Mouse (Mus musculus) 416B (cell line): ENCODE results near the gene Flrt1.
"Not testable (repeated sequence)": the region's sequence is repeated elsewhere in the genome, so short reads cannot be mapped to it uniquely, and the experiment has no call there.

Experiments
- DNase-seq: peaks from one replicate; pipeline ENCODE4 v3.0.0; 2011; ENCODE audit warnings: low read depth

Flrt1 gene

GRCm38 (mm10) chr19:7102039-7102438, 3.5 kb downstream of the Flrt1 start:
- no peak for DNase-seq

- DNase-seq: no peak
These were observed 5.8 kb downstream of the Flrt1 start for GRCm38 (mm10) chr19:7099620-7100155.

- DNase-seq: no peak
These were observed 12.8 kb downstream of the Flrt1 start for GRCm38 (mm10) chr19:7092756-7093155.

GRCm38 (mm10) chr19:7091448-7092050, 14.0 kb downstream of the Flrt1 start:
- no peak for DNase-seq

DNA sequence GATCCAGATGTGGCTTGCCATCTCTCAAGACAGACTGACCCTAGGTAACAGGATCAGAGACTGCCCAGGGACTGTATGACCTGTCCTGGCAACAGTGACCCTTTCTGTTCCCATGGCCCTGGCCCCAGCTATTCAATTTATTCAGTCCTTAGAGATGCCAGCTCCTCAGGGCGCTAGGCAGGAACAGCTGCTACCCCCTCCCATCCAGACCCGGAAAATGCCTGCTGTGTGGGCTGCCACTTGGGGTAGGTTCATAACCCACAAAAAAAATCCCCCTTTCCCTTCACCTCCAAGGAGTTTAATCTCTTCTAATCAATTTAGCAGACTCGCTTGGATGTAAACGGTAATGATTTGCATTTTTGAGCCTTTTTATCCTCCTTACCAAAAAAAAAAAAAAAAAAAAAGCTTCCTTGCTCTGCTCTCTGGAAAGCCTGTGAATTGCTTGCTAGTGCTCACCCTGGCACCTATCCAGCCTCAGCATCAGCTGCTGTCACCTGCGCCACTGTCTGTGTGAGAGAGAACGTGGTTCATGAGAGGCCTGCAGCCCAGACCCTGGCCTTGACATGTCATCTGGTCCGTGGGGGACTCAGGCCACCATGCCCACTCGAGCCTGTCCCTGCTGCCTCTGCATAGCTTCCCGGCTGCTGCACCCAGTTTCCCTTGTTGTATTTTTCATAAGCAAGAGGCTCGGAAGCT, 15.0 kb downstream of the Flrt1 start:
- no peak for DNase-seq

DNA sequence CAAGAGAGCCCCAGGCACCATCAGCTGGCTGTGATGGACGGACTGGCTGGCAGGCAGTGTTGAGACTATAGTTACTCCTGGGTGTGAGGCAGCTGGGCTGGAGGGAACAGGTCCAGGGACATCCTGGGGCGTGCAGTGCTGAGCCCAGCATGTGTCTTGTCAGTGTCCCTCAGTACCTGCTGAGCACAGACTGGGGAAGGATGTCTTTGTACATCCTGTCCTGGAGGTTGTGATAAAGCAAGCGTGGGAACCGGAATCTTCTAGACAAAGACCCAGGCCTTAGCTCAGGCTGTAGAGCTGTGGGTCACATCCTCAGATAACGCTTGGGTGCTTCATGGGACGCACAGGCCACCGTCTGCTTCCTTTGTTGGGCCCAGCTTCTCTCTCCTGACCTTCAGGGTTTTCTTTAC, 15.7 kb downstream of the Flrt1 start:
- no peak for DNase-seq

DNA sequence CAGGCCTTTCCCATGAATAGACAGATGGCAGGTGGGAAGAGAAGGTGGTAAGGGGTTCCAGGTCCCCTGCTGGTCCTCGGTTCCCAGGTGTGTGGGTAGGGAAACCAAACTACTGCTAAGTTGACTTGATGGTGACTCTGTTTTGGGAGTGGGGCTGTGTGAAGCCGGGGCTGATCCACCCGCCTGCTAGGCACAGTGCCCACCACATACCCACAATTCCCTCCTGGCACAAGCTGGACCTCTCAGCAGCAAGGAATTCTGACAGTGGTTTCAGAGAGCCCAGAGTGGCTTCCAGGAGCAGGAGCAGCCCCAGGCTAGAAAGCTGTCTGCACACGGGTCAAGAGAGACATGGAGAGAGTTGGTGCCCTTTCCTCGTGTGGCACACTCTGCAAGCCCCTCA, 16.5 kb downstream of the Flrt1 start:
- DNase-seq: no peak

DNA sequence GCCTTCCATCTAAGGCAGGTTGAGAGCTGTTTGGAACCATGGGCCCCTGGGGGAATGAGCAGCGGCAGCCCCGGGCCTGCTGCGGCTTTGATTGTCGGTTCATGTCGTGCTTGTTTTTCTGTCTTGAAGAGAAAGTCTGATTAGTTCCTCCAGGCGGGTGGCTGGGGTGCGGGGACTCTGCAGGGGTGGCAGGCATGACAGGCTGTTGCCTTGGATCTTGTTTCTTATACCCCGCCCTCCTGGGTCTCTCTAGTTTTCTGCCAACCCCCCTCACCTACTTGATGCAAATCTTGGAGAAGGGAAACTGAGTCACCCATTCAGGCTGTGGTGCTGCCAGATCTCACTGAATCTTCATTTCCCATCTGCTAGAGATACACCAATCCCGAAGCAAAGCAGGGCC, 17.0 kb downstream of the Flrt1 start:
- no peak for DNase-seq

DNA sequence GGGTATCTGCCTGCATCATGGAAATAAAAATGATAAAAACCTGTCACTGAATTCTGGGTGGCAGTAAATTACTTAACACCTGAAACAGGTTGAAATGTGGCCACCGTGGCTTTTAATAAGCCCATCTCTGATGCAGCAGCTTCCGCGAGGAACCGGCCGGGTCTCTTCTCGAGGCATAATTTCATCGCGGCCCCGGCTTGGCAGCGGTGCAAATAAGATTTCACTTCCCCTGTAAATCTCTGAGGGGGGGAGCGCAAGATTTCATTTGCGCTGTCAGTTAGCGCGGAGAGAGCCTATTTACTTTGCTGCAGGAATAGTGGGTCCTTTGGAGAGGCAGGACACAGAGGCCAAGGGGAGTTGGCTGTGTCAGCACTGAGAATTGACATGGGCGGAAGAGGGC, 20.8 kb downstream of the Flrt1 start:
- DNase-seq: no peak

DNA sequence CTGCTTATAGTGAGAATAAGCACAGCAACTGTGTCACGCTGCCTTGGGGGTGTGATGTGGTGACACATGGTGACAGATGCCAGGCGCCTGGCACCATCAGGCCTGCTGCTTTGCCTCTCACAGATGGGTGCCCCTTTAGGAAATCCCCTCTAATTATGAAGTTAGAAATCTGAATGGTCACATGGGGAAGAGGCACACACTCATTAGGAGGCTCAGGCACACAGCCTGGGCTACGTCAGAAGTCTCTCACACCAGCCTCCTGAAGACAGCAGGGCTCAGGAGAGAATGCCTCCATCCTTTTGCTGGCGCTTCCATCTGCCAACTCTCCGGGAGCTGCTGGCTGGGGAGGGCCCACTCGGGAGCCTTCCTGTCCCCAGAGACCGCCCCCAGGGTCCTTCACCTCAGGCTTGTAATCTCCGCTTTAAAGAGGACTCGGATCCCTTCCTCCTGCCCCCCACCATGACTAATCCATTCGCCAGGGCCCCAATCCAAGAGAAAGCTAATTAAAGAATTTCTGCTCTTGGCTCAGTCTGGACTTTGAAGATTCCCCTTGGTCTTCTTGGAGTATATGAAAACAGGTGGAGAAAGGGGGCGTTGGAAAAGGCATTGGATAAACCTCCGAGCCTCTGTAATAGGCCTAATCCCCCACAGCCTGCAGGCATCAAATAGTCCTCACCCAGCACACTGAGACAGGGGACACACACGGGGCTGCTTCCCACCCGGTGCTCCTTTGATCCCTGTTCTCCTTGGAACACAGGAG, 22.3 kb downstream of the Flrt1 start:
- DNase-seq: no peak

- peak; percentile 53 for DNase-seq
These were observed 23.8 kb downstream of the Flrt1 start for GRCm38 (mm10) chr19:7081516-7082266.

GRCm38 (mm10) chr19:7078271-7078670, 27.3 kb downstream of the Flrt1 start:
- DNase-seq: no peak

DNA sequence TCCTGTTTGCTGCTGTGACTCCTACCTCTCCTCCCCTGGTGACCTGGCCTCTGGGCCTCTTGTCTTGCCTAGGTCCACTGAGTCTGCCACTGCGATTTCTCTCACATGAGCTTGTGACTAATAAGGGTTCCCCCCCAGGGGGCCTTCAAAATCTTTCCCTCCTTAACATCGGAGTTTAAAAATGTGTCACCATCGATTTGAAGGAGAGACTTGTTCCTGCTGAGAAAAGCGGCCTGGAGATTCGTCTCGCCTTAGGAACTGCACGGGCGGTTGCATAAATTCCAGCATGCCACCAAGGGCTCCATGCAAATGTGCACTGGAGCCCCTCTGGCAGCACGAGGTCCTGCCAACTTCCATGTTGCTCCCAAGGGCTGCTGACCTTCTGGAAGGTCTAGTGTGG, 27.9 kb downstream of the Flrt1 start:
- DNase-seq: no peak

- DNase-seq: not testable (repeated sequence)
These were observed 30.2 kb downstream of the Flrt1 start for GRCm38 (mm10) chr19:7075336-7075735.

DNA sequence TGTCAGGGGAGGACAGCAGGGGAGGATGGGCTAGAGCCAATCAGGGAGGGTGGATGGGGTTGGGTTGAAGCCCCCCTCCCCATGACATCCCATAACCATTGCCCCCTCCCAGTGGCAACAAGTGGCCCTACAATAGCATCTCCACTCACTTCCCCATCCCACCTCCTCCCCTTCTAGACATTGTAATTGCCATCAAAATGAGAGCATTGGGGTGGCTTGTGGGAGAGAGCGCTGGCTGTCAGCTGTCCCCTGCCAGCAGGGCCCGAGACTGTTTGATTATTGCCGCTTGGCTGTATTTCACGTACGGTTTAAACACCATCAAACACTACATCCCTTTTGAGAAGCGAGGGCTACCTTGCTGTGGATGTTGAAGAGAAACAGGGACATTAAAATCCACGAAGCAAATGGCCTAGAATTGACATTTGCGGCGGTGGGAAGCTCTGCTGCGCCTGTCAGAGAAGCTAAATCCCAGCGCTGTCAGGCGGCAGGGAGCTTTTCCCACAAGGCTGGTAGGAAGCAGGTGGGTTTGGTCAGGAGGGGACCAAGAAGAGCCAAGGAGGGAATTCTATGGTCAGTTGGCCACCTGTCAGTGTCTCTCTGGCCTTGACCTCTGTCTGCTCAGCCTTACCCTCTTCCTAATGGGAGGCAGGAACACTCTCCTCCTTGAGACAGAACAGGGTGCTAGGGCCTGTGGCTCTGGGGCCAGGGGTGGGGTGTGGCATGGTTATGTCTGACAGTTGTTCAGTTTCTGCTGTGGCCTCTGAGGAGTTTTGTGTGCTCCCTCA, 31.3 kb downstream of the Flrt1 start:
- no peak for DNase-seq

- DNase-seq: no peak
These were observed 33.3 kb downstream of the Flrt1 start for GRCm38 (mm10) chr19:7072221-7072620.

GRCm38 (mm10) chr19:7070775-7071174, 34.8 kb downstream of the Flrt1 start:
- no peak for DNase-seq

GRCm38 (mm10) chr19:7069781-7070763, 35.5 kb downstream of the Flrt1 start:
- DNase-seq: no peak

- peak; percentile 26 for DNase-seq
These were observed 36.6 kb downstream of the Flrt1 start for GRCm38 (mm10) chr19:7068661-7069531.
